Mouse (Mus musculus) brain, adult 2 months (tissue): Measurements from ENCODE around the gene Odf4.
A peak's percentile ranks its signal among the peaks of the same experiment; 100 is the strongest.
"Not testable (repeated sequence)": the region's sequence is repeated elsewhere in the genome, so short reads cannot be mapped to it uniquely, and the experiment has no call there.

Experiments used
- DNase-seq: peaks from one replicate; pipeline ENCODE4 v3.0.0; 2011; ENCODE audit warnings: low read depth, low spot score

Odf4 gene

DNA sequence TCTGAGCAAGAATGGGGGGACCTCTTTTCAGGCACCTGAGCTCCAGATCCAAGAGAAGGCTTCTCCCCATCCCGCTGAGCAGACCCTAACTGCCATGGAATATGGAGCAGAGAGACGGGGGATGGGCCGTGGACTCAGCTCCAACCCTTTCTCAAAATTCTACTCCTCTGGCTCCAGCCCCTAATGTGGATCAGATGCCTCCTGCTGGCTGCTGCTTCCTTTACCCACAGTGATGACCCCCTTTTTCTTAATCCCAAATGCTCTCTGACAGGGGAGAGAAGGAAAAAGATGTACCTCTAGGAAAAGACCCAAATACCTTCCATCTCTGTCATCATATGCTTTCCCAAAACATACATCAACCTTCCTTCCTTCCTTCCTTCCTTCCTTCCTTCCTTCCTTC is at the start of gene Odf4:
Gene Odf4, minus strand, starts transcription at position 101 of the 400 bp plus-strand sequence.
- no peak for DNase-seq

DNA sequence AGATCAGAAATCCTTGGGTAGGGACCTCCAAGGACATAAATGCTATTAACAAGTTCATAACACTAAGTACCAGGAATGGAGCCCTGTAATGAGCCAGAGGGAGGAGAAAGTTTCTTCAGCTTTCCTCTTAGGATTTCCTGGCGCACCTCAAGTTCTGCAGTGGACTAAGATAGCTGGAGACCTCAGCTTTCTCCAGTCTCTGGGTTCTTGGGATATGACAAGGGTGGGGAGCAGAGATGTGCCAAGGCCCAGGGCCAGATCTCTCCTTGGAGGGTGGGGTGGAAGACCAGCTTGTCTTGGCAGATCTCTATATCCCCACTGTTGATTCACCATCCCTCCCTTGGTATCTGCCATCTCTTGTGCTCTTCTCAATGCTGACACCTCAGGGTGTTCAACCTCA is 48.7 kb upstream of the Odf4 start:
- DNase-seq = no peak

DNA sequence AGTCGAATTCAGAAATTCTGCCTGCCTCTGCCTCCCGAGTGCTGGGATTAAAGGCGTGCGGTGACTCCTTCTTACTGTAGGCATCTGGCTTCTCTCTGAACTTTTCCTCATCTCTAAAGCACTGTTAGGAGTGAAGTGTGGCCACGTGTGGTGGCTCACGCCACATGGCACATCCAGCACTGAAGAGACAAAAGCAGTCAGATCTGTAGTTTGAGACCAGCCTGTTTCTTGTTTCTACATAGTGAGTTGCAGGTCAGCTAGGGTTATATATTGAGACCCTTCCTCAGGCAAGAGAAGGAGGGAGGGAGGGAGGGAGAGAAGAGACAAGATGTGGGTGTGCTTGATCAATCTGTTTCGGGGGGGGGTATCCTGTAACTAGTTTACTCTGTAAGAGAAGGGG is 48.2 kb upstream of the Odf4 start, which contains the start of gene Rangrf:
Gene Rangrf, minus strand, starts transcription at position 101 of the 400 bp plus-strand sequence.
- DNase-seq = no peak

DNA sequence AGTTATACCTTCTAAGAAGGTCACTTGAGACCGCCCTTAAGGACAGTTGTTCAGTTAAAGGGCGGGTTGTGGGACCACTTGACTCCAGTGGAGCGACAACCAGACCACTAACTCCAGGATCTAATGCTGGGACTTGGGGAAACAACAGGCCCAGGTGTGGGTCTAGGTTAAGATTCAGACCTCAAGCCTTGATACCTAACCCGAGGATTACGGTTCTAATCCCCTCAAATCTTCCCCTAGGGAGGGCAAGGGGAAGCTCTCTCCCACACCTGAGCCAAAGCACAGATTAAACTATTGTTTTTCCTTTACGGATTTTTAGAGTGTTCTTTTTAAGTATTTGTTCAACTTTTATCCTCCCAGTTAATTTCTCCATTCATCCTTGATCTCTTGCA is 47.2 kb upstream of the Odf4 start:
- no peak for DNase-seq

DNA sequence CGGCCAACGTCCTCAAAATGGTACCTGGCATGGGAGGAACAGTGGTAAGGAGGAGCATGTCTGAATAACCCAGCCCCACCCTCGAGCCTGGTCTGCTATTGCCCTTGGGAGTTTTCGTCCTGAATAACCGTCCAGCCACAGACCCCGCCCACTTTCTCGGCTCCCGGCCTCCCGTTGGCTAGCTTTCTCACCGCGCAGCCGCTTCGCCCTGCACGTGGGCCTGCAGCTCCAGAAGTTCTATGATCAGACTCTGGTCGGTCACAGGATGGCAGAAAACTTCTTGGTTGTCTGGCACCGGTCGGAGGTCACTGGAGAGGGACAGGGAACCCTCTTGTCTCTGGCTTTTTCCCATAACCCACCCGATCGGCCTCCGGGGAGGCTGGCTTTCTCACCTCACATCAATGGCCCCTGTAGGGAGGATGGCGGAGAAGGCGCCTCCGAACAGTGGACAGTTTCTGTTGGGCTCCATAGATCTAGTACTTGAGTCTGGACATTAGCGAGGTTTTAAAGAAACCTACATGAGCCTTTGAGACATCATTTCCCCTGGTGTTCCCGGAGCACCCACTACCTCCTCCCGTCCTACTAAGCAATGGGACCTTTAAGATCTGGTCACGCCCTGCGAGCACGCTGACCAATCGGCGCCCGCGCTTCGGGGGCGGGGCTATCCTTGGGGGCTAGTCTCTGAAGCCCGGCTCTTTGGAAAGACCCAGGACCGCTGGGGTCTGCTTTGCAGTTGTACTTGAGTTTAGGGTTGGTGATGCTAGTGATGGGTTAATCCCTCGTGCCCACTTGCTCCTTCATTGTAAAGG is 46.6 kb upstream of the Odf4 start:
- peak; percentile 85 for DNase-seq

DNA sequence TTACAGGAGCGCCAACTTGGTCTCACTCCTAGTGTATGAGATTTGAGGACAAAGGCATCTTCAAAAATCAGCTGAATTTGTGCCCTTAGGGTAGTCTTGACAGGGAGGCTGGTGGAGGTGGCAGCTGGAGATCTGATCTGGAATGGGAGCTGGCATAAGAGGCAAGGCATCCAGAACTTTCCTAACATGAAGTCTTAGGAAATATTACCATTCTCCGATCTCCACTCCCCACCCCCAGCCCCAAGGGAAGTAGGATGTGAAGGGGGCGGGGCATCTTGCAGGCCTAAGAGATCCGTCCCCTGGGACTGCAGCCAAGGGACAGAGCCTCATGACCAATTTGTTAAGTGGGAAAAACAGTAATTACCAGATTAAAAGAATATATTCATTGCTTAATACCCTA is 43.4 kb upstream of the Odf4 start:
- no peak for DNase-seq

DNA sequence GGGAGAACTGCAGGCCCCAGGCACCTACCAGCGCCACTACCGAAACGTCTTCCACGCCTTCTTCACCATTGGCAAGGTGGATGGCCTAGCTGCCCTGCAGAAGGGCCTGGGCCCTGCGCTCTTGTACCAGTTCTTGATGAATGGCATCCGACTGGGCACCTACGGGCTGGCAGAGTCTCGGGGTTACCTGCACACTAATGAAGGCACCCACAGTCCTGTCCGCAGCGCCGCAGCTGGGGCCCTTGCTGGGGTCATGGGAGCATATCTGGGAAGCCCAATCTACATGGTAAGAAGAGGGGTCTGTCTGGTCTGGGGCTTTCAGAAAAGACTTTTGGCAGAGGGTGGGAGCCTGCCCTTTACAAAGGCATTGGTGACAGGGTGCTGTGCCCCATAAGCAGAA is 41.9 kb upstream of the Odf4 start:
- no peak for DNase-seq

DNA sequence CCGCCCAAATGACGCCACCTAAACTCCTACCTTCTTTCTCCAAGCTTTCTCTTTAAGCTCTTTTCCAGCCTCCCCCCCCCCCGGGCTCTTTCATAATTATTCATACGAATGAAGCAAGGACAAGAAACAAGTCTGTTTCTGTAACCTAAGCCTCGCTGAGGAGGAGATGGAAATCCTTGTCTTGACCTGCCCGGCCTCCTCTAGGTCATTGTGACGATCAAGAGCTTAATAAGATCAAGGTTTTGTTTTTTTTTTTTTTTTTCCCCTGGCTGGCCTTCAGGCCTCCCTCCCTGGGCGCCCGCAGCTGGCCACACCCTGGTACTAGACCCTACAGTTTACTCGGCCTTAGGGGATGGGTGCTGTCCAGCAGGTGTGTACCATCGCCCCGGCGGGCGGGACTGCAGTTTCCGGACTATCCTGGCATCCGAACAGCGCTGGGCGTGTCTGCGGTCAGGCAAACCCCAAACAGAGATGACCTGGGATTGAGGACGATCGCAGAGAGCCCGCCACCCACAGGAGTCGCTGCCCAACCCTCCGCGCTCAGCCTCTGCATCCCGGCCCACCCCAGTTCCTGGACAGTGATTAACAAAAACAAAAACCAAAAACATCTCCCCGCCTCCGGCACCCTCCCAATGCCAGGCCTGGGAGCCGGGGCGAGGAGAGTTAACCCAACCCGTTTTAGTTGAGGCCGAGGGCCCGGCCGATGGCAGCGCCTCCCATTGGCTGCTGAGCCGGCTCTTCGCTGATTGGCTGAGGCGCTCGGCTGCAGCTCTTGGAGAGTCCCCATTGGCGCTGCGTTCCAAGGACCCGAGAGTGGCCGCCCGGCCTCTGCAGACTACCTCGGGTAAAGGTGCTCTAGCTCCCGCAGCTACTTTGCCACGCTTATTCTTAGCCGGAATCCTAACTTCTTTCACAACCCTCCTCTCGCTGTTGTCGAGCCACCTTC is 40.7 kb upstream of the Odf4 start, which contains the start of gene Slc25a35:
Gene Slc25a35, plus strand, starts transcription at position 795 of the 946 bp plus-strand sequence.
- DNase-seq = peak; percentile 98

DNA sequence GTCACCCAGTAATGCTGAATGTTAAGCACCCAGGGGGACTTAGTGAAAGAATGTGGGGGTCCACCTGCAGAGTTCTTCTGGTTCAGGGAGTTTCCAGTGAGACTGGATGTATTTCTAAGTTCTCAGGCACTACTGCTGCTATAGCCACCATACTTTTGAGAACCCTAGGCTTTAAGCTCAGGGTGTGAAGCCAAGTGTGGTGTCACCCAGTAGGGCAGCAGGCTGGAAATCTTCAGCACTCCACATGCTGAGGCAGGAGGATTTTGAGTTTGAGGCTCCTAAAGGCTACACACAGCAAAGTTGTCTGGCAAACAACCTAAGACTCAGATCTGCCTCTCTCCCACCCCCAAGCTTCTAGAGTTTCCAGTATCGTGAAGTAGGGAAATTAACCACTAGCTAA is 39.7 kb upstream of the Odf4 start:
- DNase-seq = no peak

DNA sequence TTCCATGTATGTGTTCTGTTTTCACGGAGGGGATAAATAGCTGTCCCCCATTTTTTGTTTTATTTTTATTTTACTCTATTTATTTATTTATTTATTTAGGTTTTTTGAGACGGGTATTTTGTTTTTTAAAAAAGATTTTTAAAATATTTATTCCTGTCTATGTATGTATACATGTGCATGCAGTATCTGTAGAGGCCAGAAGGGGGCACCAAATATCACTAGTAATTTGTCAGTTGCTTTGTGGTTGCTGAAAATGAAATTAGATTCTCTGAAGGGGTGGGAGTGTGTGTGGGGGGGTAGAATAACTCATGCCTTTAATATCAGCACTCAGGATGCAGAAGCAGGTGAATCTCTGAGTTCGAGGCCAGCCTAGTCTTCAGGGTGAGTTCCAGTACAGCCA is 39.0 kb upstream of the Odf4 start:
- DNase-seq = peak; percentile 80

DNA sequence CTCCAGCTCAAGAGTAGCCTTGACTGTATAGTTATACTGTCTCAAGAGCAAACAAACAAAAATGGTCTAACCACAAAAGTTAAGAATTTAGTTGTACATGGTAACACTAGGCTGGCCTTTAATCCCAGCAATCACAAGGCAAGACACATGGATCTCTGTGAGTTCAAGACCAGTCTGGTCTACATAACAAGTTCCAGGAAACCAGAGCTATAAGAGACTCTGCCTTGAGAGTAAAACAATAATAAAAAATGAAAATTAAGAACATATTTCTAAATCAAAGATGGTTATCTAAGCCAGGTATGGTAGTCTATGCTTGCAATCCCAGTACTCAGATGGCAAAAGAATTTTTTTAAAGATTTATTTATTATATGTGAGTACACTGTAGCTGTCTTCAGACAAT is 38.2 kb upstream of the Odf4 start:
- no peak for DNase-seq

DNA sequence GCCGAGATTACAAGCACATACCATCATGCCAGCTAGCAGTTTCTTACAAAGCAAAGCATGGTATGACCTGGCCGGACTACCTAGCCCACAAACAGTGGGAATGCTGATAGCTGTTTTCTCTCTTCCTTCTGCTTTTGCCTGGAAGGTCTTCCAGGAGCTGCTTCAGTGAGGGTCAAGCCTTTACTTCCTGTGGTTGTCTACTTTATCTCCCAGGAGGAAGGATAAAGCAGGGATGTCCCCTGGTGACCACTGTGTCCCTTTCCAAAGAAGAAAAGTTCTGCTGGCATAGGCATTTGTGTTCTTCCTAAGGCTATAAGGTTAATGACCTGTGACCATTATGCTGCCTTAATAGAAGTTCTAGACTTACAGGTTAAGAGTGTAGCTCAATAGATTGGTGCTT is 36.5 kb upstream of the Odf4 start:
- DNase-seq = no peak

DNA sequence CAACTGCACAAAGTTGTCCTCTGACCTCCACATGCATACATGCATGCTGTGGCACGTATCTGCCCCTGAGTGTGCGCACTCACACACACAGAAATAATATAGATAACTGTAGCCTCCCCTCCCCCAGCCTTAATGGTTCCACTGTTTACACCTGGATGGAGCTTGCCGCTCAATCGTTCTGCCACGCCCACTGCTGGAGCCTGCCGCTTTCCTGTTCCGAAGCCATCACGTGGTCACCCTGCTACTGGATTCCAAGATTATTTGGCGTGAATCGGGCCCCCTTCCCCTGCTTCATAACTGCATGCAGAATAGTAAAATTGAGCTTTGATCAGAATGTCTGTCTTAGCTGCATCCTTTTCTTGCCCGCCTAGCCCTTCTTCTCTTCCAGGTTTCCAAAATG is 35.3 kb upstream of the Odf4 start:
- DNase-seq = not testable (repeated sequence)

DNA sequence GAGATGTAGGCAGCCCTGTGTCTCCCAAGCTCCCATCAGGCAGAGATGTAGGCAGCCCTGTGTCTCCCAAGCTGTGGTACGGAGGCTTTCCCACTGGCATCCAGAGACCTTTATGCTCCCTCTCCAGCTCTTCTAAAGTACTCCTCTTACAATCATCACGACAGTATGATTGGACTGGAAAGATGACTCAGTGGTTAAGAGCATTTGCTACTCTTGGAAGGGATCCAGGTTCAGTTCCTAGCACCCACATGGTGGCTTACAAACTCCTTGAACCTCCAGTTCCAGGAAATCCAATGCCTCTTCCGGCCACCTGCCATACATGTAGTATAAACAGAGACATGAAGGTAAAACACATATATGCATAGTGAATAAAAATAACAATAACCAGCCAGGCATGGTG is 34.7 kb upstream of the Odf4 start:
- peak; percentile 50 for DNase-seq

DNA sequence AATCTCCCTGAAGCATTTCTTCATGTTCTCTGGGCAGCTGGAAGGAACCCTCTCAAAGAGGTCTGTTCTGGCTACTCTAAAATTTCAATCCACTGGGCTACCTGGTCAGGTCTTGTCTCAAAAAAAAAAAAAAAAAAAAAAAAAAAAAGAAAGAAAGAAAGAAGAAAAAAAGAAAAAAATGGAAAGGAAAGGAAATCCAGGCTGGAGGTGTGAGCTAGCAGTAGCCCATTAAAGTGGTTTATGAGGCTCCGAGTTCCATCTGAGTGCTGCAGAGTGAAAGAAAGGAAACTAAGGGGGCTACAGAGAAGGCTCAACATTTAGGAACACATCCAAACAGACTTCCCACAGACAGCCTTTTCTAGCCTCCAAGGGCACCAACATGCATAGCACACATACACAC is 31.1 kb upstream of the Odf4 start:
- DNase-seq = no peak

DNA sequence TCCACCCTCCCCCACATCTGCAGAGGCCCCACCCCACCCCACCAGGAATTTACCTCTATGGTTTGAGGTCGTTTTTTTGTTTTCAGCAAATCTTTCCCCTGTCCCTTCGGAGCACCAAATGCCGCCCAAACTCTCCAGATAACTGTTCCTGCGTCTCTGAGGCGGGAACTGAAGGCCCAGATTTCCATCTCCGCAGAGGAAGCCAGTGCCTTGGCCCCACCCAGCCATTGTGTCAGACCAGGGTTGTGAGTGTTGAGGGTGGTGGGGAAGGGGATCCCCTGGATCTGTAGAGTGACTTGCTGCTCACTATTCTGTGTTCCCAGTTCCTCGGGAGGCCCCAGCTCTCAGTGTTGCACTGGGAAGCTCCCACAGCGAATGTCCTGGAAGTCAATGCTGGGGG is 30.4 kb upstream of the Odf4 start, which contains the start of gene Arhgef15:
Gene Arhgef15, minus strand, starts transcription at position 173 of the 400 bp plus-strand sequence.
- no peak for DNase-seq

DNA sequence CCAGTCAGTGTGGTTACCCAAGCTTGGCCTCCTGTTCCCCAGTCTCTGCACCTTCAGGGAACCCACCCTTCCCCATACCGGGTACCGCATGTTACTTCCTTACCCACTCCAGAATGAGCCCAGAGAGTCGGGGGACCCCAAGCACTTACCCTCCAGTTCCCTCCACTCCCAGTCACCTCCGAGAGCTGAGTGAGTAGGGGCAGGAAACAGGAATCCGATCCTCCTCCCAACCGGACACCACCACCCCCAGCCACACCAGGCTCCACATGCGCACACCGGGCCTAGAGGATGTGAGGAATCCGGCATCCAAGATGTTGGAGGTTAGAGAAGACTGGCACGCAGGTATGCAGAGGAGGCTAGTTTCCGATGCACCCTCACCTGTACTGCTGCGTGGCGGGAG is 29.8 kb upstream of the Odf4 start:
- no peak for DNase-seq

DNA sequence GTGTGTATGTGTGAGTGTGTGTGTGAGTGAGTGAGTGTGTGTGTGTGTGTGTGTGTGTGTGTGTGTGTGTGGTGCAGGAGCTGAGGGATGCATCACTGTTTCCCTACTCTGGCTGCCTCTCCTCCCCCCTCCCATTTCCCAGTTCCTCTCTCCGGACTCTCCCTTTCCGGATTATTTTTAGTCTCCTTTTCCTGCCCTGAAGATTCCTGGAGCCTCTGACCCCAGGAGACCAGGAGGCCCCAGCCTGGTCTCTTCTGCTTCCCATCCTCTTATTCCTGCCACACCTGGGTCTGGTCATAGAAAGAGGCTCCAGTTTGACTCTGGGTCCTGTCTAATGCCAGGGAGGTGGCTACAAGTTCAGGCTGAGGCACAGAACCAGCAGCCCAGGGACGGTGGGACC is 29.2 kb upstream of the Odf4 start:
- no peak for DNase-seq

DNA sequence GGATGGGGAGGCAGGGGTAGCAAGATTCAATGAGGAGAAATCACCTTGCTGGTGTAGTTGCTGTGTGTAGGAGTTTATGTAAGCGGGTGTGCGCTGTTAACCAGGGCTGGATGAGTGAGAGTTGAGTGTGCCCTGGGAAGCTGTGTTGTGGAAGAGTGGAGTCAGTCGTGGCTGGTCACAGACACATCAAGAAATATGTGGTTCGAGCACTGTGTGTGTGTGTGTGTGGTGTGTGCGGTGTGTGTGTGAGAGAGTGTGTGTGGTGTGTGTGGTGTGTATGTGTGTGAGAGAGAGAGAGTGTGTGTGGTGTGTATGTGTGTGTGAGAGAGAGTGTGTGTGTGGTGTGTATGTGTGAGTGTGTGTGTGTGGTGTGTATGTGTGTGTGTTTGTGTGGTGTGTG is 28.6 kb upstream of the Odf4 start:
- DNase-seq = no peak

DNA sequence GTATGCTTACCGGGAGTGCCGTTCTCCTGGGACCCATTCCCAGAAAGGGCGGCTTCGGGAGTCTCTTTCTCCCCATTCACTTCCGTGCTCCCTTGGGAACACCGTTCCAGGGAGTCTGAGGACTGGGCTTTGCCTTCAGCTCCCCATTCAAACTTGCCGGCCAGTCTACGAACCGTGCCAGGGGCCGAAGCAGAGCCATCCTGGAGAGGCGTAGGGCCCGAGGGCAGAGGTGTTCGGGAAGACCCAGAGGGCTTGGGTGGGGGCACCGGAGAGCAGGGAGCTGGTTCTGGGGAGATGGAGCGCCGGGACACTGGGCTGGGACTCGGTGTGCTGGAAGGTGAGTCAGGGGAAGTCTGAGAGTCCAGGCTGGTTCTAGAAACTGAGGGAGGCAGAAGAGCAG is 27.5 kb upstream of the Odf4 start:
- DNase-seq = no peak

DNA sequence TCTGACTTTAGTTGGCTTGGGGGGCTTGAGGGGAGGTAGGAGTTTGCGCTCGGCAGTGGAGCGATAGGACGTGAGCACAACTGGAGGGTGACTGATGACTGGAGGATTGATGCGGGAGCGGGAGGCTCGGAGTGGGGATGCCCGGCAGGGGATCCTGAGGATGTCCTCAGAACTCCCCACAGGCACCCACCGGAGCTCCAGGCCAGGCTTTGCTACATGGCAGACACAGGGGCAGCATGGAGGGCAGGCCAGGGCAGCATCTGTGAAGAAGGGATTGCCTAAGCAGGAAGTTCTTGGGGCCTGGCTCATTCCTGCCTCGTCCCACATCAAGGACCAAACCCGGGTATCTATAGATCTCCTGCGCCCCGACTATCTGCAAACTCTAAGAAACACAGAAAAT is 27.0 kb upstream of the Odf4 start:
- no peak for DNase-seq

DNA sequence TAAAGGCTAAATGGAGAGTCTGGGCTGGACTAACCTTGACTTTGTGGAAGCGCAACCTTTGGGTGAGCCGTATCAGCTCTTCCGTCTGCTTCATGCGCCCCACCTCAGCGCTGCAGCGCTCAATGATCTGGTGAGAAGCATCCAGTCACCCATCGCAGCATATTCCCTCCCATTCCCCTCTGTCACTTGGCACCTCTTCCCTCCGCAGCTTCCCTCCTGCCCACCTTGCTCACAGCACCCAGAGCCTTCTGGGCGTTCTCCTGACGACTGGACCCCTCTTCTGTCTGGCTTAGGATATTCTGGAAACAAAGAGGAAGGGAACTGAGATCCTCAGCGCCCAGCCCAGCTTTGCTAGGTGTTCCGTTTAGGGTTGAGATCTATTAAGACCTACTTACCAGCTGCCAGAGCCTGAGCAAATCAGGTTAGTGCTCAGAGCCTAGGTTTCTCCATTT is 20.7 kb upstream of the Odf4 start:
- DNase-seq = peak; percentile 88
